Mouse (Mus musculus) midbrain, embryonic 16.5 days (tissue): ENCODE measurements at regions not wholly inside any gene's neighbourhood (a gene's known extent, or its start where the extent isn't known, plus 50 kb on each side); places are given as distances from the start of the nearest gene placed in this dataset.

Experiments used
- ATAC-seq: fragments of 200-750 bp; cut with Nextera tagmentation; 2 replicates; pipeline ENCODE4 v1.8.0; 2017; ENCODE audit warnings: moderate TSS enrichment
- H3K27ac ChIP-seq: fragments of 300-500 bp; sonication (generic); 2 replicates; pipeline ENCODE4 v1.5.1; 2014; ENCODE audit warnings: mild to moderate bottlenecking, low read length, mixed read lengths
- H3K27me3 ChIP-seq: fragments of 300-500 bp; sonication (generic); 2 replicates; pipeline ENCODE4 v1.6.1; 2014; ENCODE audit warnings: low read depth, low read length, mixed read lengths; ENCODE audit not compliant: control insufficient read depth, insufficient read depth
- H3K36me3 ChIP-seq: fragments of 300-500 bp; sonication (generic); 2 replicates; pipeline ENCODE4 v1.6.1; 2014; ENCODE audit warnings: mild to moderate bottlenecking, low read length, moderate library complexity, mixed read lengths; ENCODE audit not compliant: control insufficient read depth, insufficient read depth
- H3K4me1 ChIP-seq: fragments of 300-500 bp; sonication (generic); 2 replicates; pipeline ENCODE4 v1.6.1; 2014; ENCODE audit warnings: mild to moderate bottlenecking, low read length, mixed read lengths; ENCODE audit not compliant: control insufficient read depth, insufficient read depth
- H3K4me2 ChIP-seq: fragments of 300-500 bp; sonication (generic); 2 replicates; pipeline ENCODE4 v1.6.1; 2014; ENCODE audit warnings: mild to moderate bottlenecking, low read length, mixed read lengths
- H3K4me3 ChIP-seq: fragments of 300-500 bp; sonication (generic); 2 replicates; pipeline ENCODE4 v1.5.1; 2014; ENCODE audit warnings: low read depth, mild to moderate bottlenecking, low read length, moderate library complexity, mixed read lengths
- H3K9ac ChIP-seq: fragments of 300-500 bp; sonication (generic); 2 replicates; pipeline ENCODE4 v1.6.1; 2014; ENCODE audit warnings: low read depth, low read length, mixed read lengths
- H3K9me3 ChIP-seq: fragments of 300-500 bp; sonication (generic); replicated peaks from 2 replicates; pipeline ENCODE4 v1.6.1; 2014; ENCODE audit warnings: mild to moderate bottlenecking, low read length, mixed read lengths; ENCODE audit not compliant: control insufficient read depth, poor library complexity, severe bottlenecking
- WGBS: fragments of 180-500 bp; shearing (Covaris S2); extraction: QIAGEN DNeasy Blood & Tissue Kit; methylation state at CpG from one replicate; pipeline ENCODE4 v1.1.7; 2014; 5-methylcytosine and 5-hydroxymethylcytosine counted together

DNA sequence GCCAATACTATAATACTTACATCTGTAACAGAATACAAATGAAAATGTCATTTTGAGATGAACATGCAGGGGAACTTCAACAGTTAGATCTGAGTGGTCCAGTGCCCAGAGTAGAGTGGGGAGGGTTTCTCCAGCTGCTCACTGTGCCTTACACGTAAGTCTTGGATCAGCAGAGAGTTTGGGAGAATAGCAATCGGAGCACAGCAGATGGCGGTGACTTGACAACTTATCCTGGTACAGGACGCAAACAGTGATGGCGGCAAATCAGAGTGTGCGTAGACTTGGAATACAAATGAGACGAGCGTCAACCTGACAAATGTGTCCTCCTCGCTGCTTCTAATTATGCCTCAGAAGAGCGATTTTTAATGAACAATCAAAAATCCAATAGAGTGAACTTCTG is 527.6 kb downstream of the Adgrl2 start:
- Histone ChIP-seq H3K36me3 (no peaks in the 10 kb centered on the region), H3K9me3 (no peaks in the 10 kb centered on the region), H3K27ac (no peak overlapping the region), H3K9ac (no peak overlapping the region), H3K4me3 (no peak overlapping the region), H3K4me1 (no peaks in the 10 kb centered on the region), H3K4me2 (no peak overlapping the region), H3K27me3 (no peaks in the 10 kb centered on the region)
- no peak for ATAC-seq
- WGBS, result 72% methylated on average over 10 of the region's 10 CpGs

DNA sequence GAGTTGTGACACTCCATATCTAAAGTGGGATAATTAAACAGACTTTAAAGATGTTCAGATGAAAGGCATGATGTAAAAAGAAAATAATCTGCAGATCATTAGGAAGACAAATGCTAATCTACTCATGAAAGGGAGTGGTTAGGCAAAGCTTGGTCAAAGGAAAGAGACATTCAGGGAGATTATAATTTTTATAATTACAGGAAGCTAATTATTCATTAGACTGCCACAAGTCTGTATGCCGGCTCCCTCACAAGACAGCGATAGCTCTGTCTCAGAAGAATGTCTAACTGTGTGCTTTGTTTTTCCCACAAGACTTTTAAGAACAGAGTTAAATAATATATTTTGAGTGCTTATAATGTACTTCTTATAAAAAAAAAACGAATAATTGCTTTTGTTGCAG is 541.5 kb downstream of the Adgrl2 start:
- H3K27ac ChIP-seq, result no peak overlapping the region
- ATAC-seq, result no peak
- no peaks in the 10 kb centered on the region for H3K36me3 ChIP-seq
- H3K9ac ChIP-seq, result no peak overlapping the region
- no peak overlapping the region for H3K4me2 ChIP-seq
- no peaks in the 10 kb centered on the region for H3K27me3 ChIP-seq
- H3K4me1 ChIP-seq, result no peaks in the 10 kb centered on the region
- H3K4me3 ChIP-seq, result no peak overlapping the region
- H3K9me3 ChIP-seq, result no peaks in the 10 kb centered on the region
- 59% methylated on average over 3 of the region's 3 CpGs for WGBS

DNA sequence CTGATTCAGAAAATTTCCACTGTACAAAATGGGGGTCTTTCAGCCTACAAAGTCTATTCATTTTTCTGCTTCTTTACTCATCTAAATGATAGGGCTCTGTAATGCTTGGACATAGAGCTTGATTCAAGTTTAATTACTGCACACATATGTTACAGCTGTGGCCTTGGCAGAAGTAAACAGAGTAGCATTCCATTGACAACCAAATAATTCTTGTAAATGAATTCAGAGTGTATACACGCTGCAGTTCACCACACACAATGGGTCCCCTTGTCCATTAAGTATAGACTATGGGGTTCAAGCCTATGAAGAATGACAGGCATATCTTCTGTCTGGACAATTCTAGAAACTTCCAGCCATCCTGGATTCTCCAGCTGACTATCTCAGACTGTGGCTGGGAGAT is 541.9 kb downstream of the Adgrl2 start:
- H3K27ac ChIP-seq, result no peak overlapping the region
- ATAC-seq, result 0 out of 2 replicates have a peak, but pooled peaks have one; percentile 42
- no peaks in the 10 kb centered on the region for H3K27me3 ChIP-seq
- H3K4me1 ChIP-seq, result no peaks in the 10 kb centered on the region
- H3K4me3 ChIP-seq, result no peak overlapping the region
- H3K9me3 ChIP-seq, result no peaks in the 10 kb centered on the region
- WGBS, result 10% methylated on average over 1 of the region's 1 CpGs
- no peaks in the 10 kb centered on the region for H3K36me3 ChIP-seq
- no peak overlapping the region for H3K9ac ChIP-seq
- no peak overlapping the region for H3K4me2 ChIP-seq

DNA sequence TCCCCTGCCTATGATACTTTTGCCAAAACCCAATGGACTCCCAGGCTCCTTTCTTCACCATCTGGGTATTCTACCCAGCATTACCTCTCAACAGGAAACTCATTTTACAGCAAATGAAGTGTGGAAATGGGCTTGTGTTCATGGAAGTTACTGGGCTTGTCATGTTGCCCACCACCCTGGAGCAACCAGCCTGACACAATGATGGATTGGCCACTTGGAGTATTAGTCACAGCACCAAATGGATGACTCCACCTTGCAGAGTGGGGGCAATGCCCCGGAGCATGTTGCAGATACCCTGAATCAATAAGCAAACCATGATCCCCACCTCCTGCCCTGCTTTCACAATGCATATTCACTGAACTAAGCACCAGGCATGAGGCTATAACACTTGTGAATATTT is 543.5 kb downstream of the Adgrl2 start:
- no peak overlapping the region for H3K27ac ChIP-seq
- no peaks in the 10 kb centered on the region for H3K4me1 ChIP-seq
- 96% methylated on average over 1 of the region's 1 CpGs for WGBS
- H3K36me3 ChIP-seq, result no peaks in the 10 kb centered on the region
- no peak overlapping the region for H3K9ac ChIP-seq
- no peak for ATAC-seq
- no peak overlapping the region for H3K4me3 ChIP-seq
- H3K4me2 ChIP-seq, result no peak overlapping the region
- H3K27me3 ChIP-seq, result no peaks in the 10 kb centered on the region
- no peaks in the 10 kb centered on the region for H3K9me3 ChIP-seq

DNA sequence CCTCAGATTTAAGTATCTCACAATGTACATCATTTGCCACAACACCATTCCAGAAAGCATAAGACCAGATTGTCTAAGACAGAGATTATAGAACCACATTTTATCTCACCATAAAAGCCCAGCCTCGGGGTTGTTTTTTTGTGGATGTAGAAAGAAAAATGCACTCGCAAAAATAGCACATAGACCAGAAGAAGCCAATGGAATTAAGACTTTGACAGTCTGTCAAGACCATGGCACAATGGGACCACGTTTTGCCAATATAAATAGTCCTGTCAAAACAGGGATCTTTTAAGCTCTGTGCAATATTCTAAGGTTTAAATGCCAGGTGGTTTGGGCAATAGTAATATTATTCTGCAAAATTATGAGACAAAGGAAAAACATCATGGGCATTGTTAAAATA is 547.3 kb downstream of the Adgrl2 start:
- ATAC-seq, result no peak
- 72% methylated on average over 3 of the region's 3 CpGs for WGBS

DNA sequence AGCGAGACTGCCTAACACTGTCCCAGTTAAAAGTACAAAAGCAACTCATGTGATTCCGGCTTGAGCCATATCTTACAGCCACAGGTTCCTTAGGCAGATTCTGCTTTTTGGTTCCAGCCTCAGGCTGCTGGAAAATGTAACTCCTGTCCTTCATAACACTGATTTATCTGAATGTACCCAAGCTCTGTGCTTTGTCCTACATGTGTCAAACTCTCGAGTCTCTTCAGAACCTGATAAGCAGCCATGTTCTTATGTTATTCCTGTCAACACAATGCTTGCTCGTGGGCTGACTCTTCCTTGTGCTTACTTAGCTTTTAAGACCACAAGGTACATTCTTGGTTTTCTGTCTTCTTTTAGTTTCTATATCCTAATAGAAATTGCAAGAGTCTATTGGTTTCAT is 556.3 kb downstream of the Adgrl2 start:
- ATAC-seq, result no peak
- Histone ChIP-seq H3K27ac (no peak overlapping the region), H3K36me3 (no peaks in the 10 kb centered on the region), H3K4me3 (no peak overlapping the region), H3K27me3 (no peaks in the 10 kb centered on the region), H3K4me1 (no peaks in the 10 kb centered on the region), H3K9ac (no peak overlapping the region), H3K9me3 (no peaks in the 10 kb centered on the region), H3K4me2 (no peak overlapping the region)
- WGBS, result 87% methylated on average over 4 of the region's 4 CpGs

More for the DNA sequence above, 547.3 kb downstream of the Adgrl2 start:
- Histone ChIP-seq H3K9ac (no peak overlapping the region), H3K4me1 (no peaks in the 10 kb centered on the region), H3K27ac (no peak overlapping the region), H3K4me3 (no peak overlapping the region), H3K4me2 (no peak overlapping the region), H3K9me3 (no peaks in the 10 kb centered on the region), H3K36me3 (no peaks in the 10 kb centered on the region), H3K27me3 (no peaks in the 10 kb centered on the region)

DNA sequence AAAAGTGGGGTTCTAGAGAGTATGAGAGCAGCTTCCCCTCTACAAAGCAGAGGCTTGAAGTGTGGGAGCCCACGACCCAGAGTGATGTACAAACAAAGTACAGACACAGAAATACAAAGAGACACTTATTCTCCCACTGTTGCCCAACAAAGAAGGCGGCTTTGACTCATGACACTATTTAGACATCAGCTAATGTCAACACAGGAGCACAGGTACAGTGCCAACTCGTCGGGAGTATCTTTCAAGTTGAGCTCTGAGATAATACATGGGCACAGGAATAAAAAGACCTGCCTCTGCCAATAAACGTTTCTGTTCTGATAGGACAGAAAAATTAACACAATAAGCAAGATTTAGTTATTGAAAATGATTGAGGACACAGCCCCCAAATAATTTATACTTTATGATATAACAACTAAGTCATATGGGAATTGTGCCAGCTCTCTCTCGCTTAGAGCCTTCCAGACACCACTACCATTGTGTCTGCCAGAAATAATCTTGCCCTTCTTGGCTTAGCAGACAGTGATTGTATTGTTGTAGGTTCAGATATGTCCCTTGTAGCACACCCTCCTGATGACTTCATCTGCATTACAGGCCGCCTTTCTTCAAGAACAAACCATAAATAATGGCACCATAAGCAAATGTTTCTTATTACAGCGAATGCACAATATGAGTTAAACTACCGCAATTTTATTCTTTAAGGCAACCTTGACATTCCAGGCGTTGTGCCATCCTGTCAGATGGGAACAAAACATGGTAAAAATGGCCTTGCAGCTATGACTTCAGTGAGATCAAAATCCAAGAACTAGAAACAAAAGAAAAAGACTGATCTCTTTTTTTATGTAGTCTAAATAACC is 561.1 kb downstream of the Adgrl2 start:
- Histone ChIP-seq H3K9me3 (no peaks in the 10 kb centered on the region), H3K4me2 (no peak overlapping the region), H3K4me1 (no peaks in the 10 kb centered on the region; the same call in 1 of the 2 replicates), H3K4me3 (no peak overlapping the region), H3K27me3 (no peaks in the 10 kb centered on the region), H3K27ac (no peak overlapping the region), H3K36me3 (no peaks in the 10 kb centered on the region), H3K9ac (no peak overlapping the region)
- WGBS, result 74% methylated on average over 10 of the region's 10 CpGs
- no peak for ATAC-seq

DNA sequence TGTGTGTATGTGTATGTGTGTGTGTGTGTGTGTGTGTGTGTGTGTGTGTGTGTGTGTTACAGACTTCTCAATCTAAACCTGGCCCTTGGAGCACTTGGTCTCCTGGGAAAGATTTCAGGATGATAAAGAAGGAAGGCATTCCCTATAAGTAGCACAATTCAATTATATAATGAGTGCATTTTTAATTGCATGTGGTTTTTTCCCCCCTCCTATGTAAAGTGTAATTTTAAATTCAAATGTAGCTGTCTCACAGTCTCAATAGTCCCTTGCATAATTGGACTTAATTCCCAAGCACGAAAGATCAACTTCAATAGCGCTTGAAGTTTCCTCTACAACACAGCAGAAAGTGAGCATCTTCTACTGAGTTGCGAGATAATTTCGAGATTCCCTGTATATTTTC is 566.3 kb downstream of the Adgrl2 start:
- no peak overlapping the region for H3K4me3 ChIP-seq
- H3K4me2 ChIP-seq, result no peak overlapping the region
- ATAC-seq, result no peak
- 67% methylated on average over 4 of the region's 4 CpGs for WGBS
- H3K36me3 ChIP-seq, result no peaks in the 10 kb centered on the region
- no peaks in the 10 kb centered on the region for H3K9me3 ChIP-seq
- H3K27ac ChIP-seq, result no peak overlapping the region
- no peaks in the 10 kb centered on the region; the same call in 1 of the 2 replicates for H3K4me1 ChIP-seq
- no peaks in the 10 kb centered on the region; the same call in 1 of the 2 replicates for H3K27me3 ChIP-seq
- H3K9ac ChIP-seq, result no peak overlapping the region

DNA sequence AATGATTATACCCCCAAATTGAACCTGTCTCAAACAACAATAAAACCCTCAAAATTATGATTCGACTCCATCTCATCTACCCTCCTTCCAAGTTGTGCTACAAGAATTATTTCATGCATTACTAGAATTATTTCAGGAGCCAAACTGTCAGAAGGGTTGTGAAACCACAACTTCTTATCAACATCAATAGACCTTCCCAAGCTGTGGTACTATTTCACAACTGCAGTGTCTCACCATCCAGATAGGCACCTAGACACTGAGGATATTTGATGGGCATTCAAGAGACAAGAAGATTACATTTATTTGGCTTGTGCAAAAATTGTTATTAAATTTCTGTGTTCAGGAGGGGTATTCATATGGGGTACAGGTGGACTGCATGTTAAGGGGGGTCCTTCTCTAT is 567.0 kb downstream of the Adgrl2 start:
- no peak for ATAC-seq
- Histone ChIP-seq H3K4me2 (no peak overlapping the region), H3K27ac (no peak overlapping the region), H3K27me3 (no peaks in the 10 kb centered on the region; the same call in 1 of the 2 replicates), H3K9me3 (no peaks in the 10 kb centered on the region), H3K4me3 (no peak overlapping the region), H3K9ac (no peak overlapping the region), H3K4me1 (no peaks in the 10 kb centered on the region; the same call in 1 of the 2 replicates), H3K36me3 (no peaks in the 10 kb centered on the region)
- 95% methylated on average over 1 of the region's 1 CpGs for WGBS
